Mouse (Mus musculus): ENCODE measurements around the gene Ubash3a. TPM values are rescaled to one million over a fixed set of nuclear protein-coding genes. Genes with fewer than 3 reads are reported as not detected.
"Not testable (repeated sequence)": the region's sequence is repeated elsewhere in the genome, so short reads cannot be mapped to it uniquely, and the experiment has no call there.

The Ubash3a gene
- polyA plus RNA-seq, 1 experiment from 2014 or later = 0.23 TPM

DNA sequence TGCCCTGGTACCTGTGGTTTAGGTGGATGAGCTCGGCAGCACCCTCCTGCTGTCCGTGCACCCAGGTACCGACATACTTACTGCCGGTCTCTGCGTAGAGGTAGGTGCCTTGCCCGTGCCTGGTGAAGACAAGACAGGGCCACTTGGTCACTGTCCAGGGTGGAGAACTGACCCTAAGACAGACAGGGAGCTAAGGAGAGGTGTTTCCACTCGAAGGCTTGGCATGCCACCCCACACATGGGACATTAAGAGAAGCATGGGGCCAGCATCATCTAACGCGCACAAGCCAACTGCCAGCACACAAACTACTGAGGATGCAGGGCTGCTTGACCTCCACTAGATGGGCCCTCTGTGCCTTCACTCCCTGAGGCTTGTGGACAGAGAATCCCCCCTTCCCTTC, 58.2 kb downstream of the Ubash3a start:
- H3K4me1 ChIP-seq = peaks cover 8% of the 10 kb centered on the region
- no peak overlapping the region for H3K27ac ChIP-seq
- no peak overlapping the region for H3K4me3 ChIP-seq (replicated peaks)
- H3K36me3 ChIP-seq = no peaks in the 10 kb centered on the region
- 86% methylated on average over 9 of the region's 9 CpGs for WGBS
- no peaks in the 10 kb centered on the region for H3K9me3 ChIP-seq (replicated peaks)
- no peak overlapping the region for H3K9ac ChIP-seq
- no peaks in the 10 kb centered on the region for H3K27me3 ChIP-seq
- H3K4me2 ChIP-seq = no peak overlapping the region
- ATAC-seq (replicated peaks; ENCODE audit: low FRiP score) = no peak

DNA sequence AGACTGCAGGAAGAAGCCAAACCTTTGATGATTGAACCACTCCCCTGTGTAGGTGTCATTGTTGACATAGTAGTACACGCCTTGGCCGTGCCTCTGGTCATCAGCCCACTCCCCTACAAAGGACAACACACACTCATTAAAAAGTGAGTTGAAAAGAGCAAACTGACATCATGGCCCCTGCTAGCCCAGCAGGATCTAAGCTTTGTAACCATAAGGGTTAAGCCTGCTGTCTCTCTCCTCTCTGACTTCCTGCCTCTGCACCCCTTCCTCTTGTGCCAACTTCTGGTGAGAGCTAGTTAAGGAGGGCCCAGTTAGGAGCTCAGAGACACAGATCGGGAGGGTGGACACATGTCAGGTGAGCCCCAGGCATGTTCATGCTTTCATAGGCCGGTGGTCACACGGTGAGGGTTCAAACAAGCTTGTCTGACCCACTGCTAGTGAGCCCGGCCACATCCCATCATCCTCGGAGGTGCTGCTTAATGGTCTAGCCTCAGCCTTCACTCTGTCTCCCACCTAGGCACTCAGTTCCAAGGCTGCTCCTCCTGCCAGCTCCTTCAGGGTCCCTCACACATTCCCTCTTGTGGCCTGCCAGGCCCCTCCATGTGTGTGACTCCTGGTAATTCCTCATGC, 58.8 kb downstream of the Ubash3a start:
- Histone ChIP-seq H3K36me3 (no peaks in the 10 kb centered on the region), H3K4me1 (peaks cover 8% of the 10 kb centered on the region), H3K9me3 (replicated peaks) (no peaks in the 10 kb centered on the region), H3K9ac (no peak overlapping the region), H3K4me2 (no peak overlapping the region), H3K27me3 (no peaks in the 10 kb centered on the region), H3K4me3 (replicated peaks) (no peak overlapping the region), H3K27ac (no peak overlapping the region)
- no peak for ATAC-seq (replicated peaks; ENCODE audit: low FRiP score)
- WGBS = 64% methylated on average over 7 of the region's 7 CpGs

DNA sequence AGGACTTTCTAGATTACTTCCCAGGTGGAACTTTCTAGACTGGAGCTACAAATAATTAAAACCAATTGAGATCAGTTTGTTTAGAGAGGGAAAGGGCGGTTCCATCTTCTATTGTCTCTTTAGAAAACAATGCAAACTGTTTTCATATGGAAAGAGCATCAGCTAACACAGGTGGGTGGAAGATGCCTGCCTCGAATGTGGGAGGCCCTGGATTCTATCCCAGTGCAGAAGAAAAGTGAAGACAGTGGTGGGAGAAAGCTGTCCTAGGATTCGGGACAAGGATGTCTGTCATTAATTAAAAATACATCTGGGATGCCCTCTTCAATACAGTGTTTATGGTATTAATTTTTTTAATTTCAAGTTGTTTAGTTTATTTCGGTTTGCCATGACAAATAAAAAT, 59.5 kb downstream of the Ubash3a start:
- no peaks in the 10 kb centered on the region for H3K9me3 ChIP-seq (replicated peaks)
- no peak overlapping the region for H3K9ac ChIP-seq
- 81% methylated on average over 4 of the region's 4 CpGs for WGBS
- no peaks in the 10 kb centered on the region for H3K36me3 ChIP-seq
- H3K27me3 ChIP-seq = no peaks in the 10 kb centered on the region
- peaks cover 8% of the 10 kb centered on the region for H3K4me1 ChIP-seq
- no peak overlapping the region for H3K4me2 ChIP-seq
- no peak overlapping the region for H3K4me3 ChIP-seq (replicated peaks)
- no peak for ATAC-seq (replicated peaks; ENCODE audit: low FRiP score)
- no peak overlapping the region for H3K27ac ChIP-seq

DNA sequence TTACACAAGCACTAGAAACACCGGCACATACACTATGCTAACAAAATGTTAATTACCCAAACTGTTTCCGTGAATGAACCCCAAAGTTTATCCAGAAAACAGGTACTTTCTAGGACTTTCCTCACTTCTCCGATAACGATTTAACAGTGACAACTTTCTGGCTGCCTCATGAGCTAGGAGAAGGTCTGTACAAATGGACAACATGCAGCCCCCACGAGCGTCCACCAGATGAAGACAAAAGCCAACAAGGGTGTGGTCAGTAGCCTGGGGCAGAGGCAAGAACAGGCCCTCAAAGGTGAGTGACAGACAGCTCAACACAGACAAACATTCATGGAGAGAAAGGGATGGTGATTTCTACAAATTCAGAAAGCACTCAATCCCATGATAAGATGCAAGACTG, 59.9 kb downstream of the Ubash3a start:
- Histone ChIP-seq H3K27ac (no peak overlapping the region), H3K36me3 (no peaks in the 10 kb centered on the region), H3K4me1 (peaks cover 8% of the 10 kb centered on the region), H3K4me2 (no peak overlapping the region), H3K27me3 (no peaks in the 10 kb centered on the region), H3K4me3 (replicated peaks) (no peak overlapping the region), H3K9me3 (replicated peaks) (no peaks in the 10 kb centered on the region), H3K9ac (no peak overlapping the region)
- 81% methylated on average over 6 of the region's 6 CpGs for WGBS
- no peak for ATAC-seq (replicated peaks; ENCODE audit: low FRiP score)

DNA sequence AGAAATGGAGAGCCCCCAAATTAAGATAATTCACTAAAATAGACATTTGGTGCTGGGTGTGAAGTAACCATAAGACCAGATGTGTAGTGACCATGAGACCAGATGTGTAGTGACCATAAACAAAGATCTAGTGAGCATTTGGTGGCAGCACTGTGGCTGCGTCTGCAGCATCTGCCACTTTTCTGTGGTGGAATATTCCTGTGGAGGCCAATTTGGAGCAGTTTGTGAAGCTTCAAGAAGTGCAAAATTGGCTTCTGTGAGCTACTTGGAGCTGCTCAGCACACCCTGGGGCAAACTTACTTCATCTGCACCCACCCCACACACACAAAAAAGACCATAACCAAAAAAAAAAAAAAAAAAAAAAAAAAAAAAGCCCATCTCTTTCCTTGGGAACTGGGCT, 60.3 kb downstream of the Ubash3a start:
- H3K9ac ChIP-seq = no peak overlapping the region
- ATAC-seq (replicated peaks; ENCODE audit: low FRiP score) = no peak
- no peaks in the 10 kb centered on the region for H3K36me3 ChIP-seq
- no peak overlapping the region for H3K4me2 ChIP-seq
- 77% methylated on average over 1 of the region's 1 CpGs for WGBS
- H3K4me1 ChIP-seq = peaks cover 8% of the 10 kb centered on the region
- no peak overlapping the region for H3K4me3 ChIP-seq (replicated peaks)
- H3K27ac ChIP-seq = no peak overlapping the region
- H3K27me3 ChIP-seq = no peaks in the 10 kb centered on the region
- H3K9me3 ChIP-seq (replicated peaks) = no peaks in the 10 kb centered on the region

DNA sequence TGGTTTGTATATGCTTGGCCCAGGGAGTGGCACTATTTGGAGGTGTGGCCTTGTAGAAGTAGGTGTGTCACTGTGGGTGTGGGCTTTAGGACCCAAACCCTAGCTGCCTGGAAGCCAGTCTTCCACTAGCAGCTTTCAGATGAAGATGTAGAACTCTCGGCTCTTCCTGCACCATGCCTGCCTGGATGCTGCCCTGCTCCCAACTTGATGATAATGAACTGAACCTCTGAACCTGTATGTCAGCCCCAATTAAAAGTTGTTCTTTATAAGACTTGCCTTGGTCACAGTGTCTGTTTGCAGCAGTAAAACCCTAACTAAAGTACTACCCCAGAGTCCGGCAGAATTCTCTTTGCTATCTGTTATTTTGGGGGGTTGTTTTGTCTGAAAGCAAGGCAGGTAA, 62.1 kb downstream of the Ubash3a start:
- WGBS = 86% methylated on average over 2 of the region's 2 CpGs
- Histone ChIP-seq H3K9me3 (replicated peaks) (no peaks in the 10 kb centered on the region), H3K4me2 (no peak overlapping the region), H3K4me3 (replicated peaks) (no peak overlapping the region), H3K27ac (no peak overlapping the region), H3K36me3 (no peaks in the 10 kb centered on the region), H3K9ac (no peak overlapping the region), H3K27me3 (no peaks in the 10 kb centered on the region), H3K4me1 (peaks cover 6% of the 10 kb centered on the region)
- ATAC-seq (replicated peaks; ENCODE audit: low FRiP score) = no peak

DNA sequence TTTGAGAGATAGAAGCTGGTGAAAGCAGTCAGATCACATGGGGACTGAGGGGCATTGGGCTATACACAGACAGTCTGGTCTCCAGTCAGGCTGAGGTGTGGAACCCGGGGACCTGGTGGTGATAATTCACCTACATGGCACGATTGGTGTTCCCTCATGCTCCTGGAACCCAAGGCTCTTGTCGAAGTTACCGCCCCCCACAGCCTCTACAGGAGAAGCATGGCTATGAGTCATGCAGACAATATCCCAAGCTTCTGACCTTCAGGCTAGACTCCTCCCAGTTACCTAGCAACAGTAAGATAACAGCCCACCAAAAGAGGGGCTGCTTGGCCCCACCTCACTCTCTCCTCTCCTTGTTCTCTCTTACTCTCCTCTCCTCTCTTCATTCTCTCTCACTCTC, 62.6 kb downstream of the Ubash3a start:
- Histone ChIP-seq H3K27ac (no peak overlapping the region), H3K27me3 (no peaks in the 10 kb centered on the region), H3K36me3 (no peaks in the 10 kb centered on the region), H3K4me2 (no peak overlapping the region), H3K9me3 (replicated peaks) (no peaks in the 10 kb centered on the region), H3K4me1 (peaks cover 1% of the 10 kb centered on the region), H3K4me3 (replicated peaks) (no peak overlapping the region), H3K9ac (no peak overlapping the region)
- ATAC-seq (replicated peaks; ENCODE audit: low FRiP score) = no peak
- 77% methylated on average over 4 of the region's 4 CpGs for whole genome bisulfite sequencing

DNA sequence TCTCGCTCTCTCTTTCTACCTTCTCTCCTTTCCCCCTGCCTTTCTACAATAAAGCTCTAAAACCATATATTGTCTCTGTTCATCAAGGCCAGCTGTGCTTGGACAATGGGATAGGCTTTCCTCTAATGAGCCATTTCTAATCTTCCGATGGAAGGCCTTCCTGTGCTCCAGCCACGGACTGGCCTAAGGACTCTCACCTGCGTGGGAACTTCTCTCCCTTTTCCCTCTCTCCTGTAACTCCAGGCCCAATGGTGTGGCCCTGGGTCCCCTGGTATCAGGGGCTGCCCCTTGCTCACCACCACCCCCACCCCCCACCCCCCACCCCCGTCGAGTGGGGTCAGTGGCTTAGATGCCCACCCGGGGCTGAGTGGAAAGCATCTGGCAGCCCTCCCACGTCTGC, 63.1 kb downstream of the Ubash3a start:
- not testable (repeated sequence) for H3K9ac ChIP-seq; H3K36me3 ChIP-seq; H3K4me1 ChIP-seq; H3K9me3 ChIP-seq (replicated peaks); H3K27me3 ChIP-seq; H3K4me3 ChIP-seq (replicated peaks); ATAC-seq (replicated peaks; ENCODE audit: low FRiP score); H3K4me2 ChIP-seq; H3K27ac ChIP-seq
- 83% methylated on average over 8 of the region's 8 CpGs for WGBS

DNA sequence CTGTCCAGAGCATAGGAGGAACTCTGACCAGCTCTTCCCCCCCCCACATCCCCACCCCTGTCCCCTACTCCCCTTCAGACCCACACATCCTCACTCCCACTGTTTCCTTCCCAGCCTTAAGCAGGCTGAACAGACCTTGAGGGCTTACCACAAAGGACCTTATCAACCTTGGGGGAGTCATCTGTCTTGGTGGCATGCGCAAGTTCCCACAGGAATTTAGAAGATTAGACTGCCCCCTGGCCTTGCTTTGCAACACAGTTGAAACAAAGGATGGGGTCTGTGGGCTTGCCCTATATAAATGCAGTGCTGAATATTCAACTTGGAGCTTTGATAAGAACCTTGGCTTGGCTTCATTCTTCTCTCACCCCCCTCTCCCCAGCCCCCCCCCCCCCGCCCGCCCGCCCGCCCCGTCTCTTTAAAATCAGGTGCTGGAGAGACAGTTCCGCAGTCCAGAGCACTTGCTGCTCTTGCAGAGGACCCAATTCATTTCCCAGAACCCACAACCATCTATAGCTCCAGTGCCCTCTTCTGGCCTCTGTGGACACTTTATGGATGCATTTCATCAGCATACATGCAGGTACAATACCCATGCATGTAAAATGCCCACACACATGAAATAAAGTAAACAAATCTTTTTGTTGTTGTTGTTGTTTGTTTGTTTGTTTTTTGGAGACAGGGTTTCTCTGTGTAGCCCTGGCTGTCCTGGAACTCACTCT, 63.6 kb downstream of the Ubash3a start:
- Histone ChIP-seq H3K4me3 (replicated peaks) (no peak overlapping the region), H3K27me3 (no peaks in the 10 kb centered on the region), H3K9me3 (replicated peaks) (no peaks in the 10 kb centered on the region), H3K4me1 (peaks cover 2% of the 10 kb centered on the region; the same call in 1 of the 2 replicates), H3K27ac (no peak overlapping the region), H3K4me2 (no peak overlapping the region), H3K36me3 (no peaks in the 10 kb centered on the region), H3K9ac (no peak overlapping the region)
- WGBS = 72% methylated on average over 6 of the region's 7 CpGs
- no peak for ATAC-seq (replicated peaks; ENCODE audit: low FRiP score)

DNA sequence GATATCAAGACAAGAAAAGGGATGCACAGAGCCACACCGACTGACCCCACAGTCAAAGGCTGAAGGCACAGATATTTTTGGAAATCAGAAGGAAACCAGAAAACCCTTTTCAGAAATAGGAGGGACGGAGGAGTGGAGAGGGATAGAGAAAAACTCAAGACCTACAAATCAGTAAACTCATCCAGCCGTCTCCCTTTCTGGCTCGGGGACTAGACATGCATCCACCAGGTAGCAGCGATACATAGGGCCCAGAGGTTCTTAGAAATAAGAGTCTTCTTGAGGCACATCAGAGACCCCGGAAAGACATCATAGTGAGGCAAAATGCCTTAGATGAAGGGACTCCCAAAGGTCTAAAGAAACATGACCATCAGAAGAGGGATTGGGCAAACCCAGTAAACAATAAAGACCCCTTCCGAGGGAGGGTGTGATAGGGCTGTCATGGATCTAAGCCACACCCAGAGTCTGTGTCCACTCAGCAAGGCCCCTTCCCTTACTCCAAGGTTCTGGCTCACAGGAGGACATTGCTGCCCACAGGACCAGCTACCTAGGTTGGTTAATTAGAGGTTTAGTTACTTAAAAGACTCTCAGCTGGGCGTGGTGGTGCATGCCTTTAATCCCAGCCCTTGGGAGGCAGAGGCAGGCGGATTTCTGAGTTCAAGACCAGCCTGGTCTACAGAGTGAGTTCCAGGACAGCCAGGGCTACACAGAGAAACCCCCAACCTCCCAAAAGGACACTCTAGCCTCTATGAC, 64.9 kb downstream of the Ubash3a start:
- H3K4me2 ChIP-seq = no peak overlapping the region
- H3K9ac ChIP-seq = no peak overlapping the region
- 88% methylated on average over 9 of the region's 9 CpGs for WGBS
- no peak for ATAC-seq (replicated peaks; ENCODE audit: low FRiP score)
- H3K27me3 ChIP-seq = no peaks in the 10 kb centered on the region
- no peak overlapping the region for H3K4me3 ChIP-seq (replicated peaks)
- H3K4me1 ChIP-seq = peaks cover 14% of the 10 kb centered on the region
- H3K36me3 ChIP-seq = no peaks in the 10 kb centered on the region
- no peaks in the 10 kb centered on the region for H3K9me3 ChIP-seq (replicated peaks)
- H3K27ac ChIP-seq = no peak overlapping the region

DNA sequence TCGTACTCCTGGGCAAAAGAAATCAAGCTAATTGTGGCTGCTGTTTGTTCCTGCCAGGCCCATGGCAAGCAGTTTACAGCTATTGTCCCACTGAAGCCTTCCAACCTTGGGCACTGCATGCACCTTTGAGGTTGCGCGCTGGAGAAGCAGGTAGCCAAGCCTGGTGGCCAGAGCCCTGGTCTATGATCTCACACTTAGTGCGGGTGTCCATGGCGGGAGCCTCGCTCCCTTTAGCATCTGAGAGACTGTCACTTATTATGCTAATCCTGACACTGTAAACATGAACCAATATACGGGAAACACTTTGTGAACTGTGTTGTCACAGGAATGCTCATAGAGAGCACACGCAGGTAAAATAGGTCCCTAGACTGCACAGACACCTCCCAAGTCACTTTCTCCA, 66.0 kb downstream of the Ubash3a start:
- Histone ChIP-seq H3K4me2 (no peak overlapping the region), H3K4me1 (peaks cover 17% of the 10 kb centered on the region), H3K9ac (no peak overlapping the region), H3K36me3 (no peaks in the 10 kb centered on the region), H3K9me3 (replicated peaks) (no peaks in the 10 kb centered on the region), H3K27ac (no peak overlapping the region), H3K4me3 (replicated peaks) (no peak overlapping the region), H3K27me3 (no peaks in the 10 kb centered on the region)
- WGBS = 93% methylated on average over 8 of the region's 8 CpGs
- ATAC-seq (replicated peaks; ENCODE audit: low FRiP score) = no peak

DNA sequence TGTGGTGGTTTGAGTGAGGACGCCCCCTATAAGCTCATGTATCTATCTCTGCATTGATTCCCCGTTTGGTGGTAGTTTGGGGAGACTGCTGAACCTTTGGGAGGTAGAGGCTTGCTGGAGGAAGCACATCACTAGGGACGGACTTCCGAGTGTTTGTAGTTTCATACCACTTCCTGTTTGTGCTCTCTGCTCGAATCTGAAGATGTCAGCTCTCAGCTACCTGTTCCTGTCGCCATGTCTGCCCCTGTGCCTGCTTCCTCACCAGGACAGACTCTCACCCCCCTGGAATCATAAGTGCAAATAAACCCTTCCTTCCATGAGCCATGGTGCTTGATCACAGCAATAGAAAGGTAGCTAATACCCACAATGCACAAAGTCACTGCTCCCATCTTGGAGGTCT, 67.5 kb downstream of the Ubash3a start:
- H3K4me3 ChIP-seq (replicated peaks) = no peak overlapping the region
- H3K9ac ChIP-seq = no peak overlapping the region
- H3K9me3 ChIP-seq (replicated peaks) = no peaks in the 10 kb centered on the region
- no peak for ATAC-seq (replicated peaks; ENCODE audit: low FRiP score)
- 75% methylated on average over 6 of the region's 6 CpGs for WGBS
- no peaks in the 10 kb centered on the region for H3K36me3 ChIP-seq
- H3K27ac ChIP-seq = no peak overlapping the region
- H3K4me1 ChIP-seq = peaks cover 17% of the 10 kb centered on the region
- no peaks in the 10 kb centered on the region for H3K27me3 ChIP-seq
- H3K4me2 ChIP-seq = no peak overlapping the region

Measured in kidney, embryonic 15.5 days (tissue).